Mouse (Mus musculus): ENCODE data around the gene Caln1. TPM values are rescaled to one million over a fixed set of nuclear protein-coding genes. Genes with fewer than 3 reads are reported as not detected.
"Not testable (repeated sequence)": the region's sequence is repeated elsewhere in the genome, so short reads cannot be mapped to it uniquely, and the experiment has no call there.

Gene Caln1
- polyA plus RNA-seq, 1 experiment from 2014 or later, result not detected

DNA sequence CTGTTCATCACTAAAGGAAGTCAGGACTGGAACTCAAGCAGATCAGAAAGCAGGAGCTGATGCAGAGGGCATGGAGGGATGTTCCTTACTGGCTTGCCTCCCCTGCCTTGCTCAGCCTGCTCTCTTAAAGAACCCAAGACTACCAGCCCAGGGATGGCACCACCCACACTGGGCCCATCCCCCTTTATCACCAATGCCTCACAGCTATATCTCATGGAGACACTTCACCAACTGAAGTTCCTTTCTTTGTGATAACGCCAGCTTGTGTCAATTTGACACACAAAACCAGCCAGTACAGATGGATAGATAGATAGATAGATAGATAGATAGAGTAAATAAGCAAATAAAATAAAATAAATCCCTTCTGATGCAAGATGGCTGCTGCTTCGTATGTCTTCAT is 276.9 kb downstream of the Caln1 start:
- H3K9ac ChIP-seq (replicated peaks; ENCODE audit: low read depth, low read length); H3K9me3 ChIP-seq (ENCODE audit: control insufficient read depth, low read depth, low read length); H3K27me3 ChIP-seq (ENCODE audit: control insufficient read depth, insufficient read depth, low read length); H3K4me3 ChIP-seq (ENCODE audit: low read depth, low read length); H3K36me3 ChIP-seq (ENCODE audit: control insufficient read depth, insufficient read depth, low read length); H3K4me2 ChIP-seq (replicated peaks; ENCODE audit: low read depth, low read length); H3K4me1 ChIP-seq (ENCODE audit: control insufficient read depth, insufficient read depth, low read length); ATAC-seq (ENCODE audit: insufficient number of reproducible peaks, insufficient read depth, low FRiP score, low read depth); H3K27ac ChIP-seq (ENCODE audit: low read length): not testable (repeated sequence)
- 77% methylated on average over 2 of the region's 2 CpGs for WGBS

- Histone ChIP-seq H3K4me3 (ENCODE audit: low read depth, low read length) (no peak overlapping the region), H3K9ac (replicated peaks; ENCODE audit: low read depth, low read length) (no peak overlapping the region), H3K27me3 (ENCODE audit: control insufficient read depth, insufficient read depth, low read length) (no peaks in the 10 kb centered on the region), H3K36me3 (ENCODE audit: control insufficient read depth, insufficient read depth, low read length) (no peaks in the 10 kb centered on the region), H3K4me2 (replicated peaks; ENCODE audit: low read depth, low read length) (no peak overlapping the region), H3K27ac (ENCODE audit: low read length) (no peak overlapping the region), H3K4me1 (ENCODE audit: control insufficient read depth, insufficient read depth, low read length) (no peaks in the 10 kb centered on the region), H3K9me3 (ENCODE audit: control insufficient read depth, low read depth, low read length) (no peaks in the 10 kb centered on the region)
- WGBS, result 78% methylated on average over 3 of the region's 3 CpGs
- no peak for ATAC-seq (ENCODE audit: insufficient number of reproducible peaks, insufficient read depth, low FRiP score, low read depth)
These were observed 288.9 kb downstream of the Caln1 start for GRCm38 (mm10) chr5:130658141-130658540.

GRCm38 (mm10) chr5:130666091-130666490 is 296.8 kb downstream of the Caln1 start:
- Histone ChIP-seq H3K36me3 (ENCODE audit: control insufficient read depth, insufficient read depth, low read length) (no peaks in the 10 kb centered on the region), H3K27me3 (ENCODE audit: control insufficient read depth, insufficient read depth, low read length) (no peaks in the 10 kb centered on the region), H3K4me1 (ENCODE audit: control insufficient read depth, insufficient read depth, low read length) (no peaks in the 10 kb centered on the region), H3K4me2 (replicated peaks; ENCODE audit: low read depth, low read length) (no peak overlapping the region), H3K9ac (replicated peaks; ENCODE audit: low read depth, low read length) (no peak overlapping the region), H3K27ac (ENCODE audit: low read length) (no peak overlapping the region), H3K9me3 (ENCODE audit: control insufficient read depth, low read depth, low read length) (no peaks in the 10 kb centered on the region), H3K4me3 (ENCODE audit: low read depth, low read length) (no peak overlapping the region)
- no peak for ATAC-seq (ENCODE audit: insufficient number of reproducible peaks, insufficient read depth, low FRiP score, low read depth)
- 85% methylated on average over 1 of the region's 1 CpGs for WGBS

DNA sequence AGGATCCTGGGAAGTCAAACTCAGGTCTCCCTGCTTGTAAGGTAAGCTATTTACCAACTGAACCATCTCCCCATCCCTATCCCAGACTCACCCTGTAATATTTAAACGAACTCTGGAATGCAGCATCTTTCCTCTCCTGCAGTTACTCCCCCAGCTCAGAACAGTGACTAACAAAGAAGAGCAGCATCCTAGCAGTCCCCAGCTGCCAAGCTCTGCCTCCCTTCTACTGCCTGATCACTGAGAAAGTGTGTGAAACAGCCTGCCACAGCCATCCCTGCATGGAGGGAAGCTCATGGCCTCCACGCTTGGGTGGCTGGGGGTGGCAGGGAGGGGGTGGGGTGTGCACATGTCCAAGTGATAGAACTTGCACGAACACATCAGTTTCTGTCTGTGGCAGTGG is 303.3 kb downstream of the Caln1 start:
- 46% methylated on average over 3 of the region's 3 CpGs for WGBS
- Histone ChIP-seq H3K27me3 (ENCODE audit: control insufficient read depth, insufficient read depth, low read length) (no peaks in the 10 kb centered on the region), H3K4me2 (replicated peaks; ENCODE audit: low read depth, low read length) (no peak overlapping the region), H3K9me3 (ENCODE audit: control insufficient read depth, low read depth, low read length) (no peaks in the 10 kb centered on the region), H3K4me1 (ENCODE audit: control insufficient read depth, insufficient read depth, low read length) (no peaks in the 10 kb centered on the region), H3K36me3 (ENCODE audit: control insufficient read depth, insufficient read depth, low read length) (no peaks in the 10 kb centered on the region), H3K27ac (ENCODE audit: low read length) (no peak overlapping the region), H3K4me3 (ENCODE audit: low read depth, low read length) (no peak overlapping the region), H3K9ac (replicated peaks; ENCODE audit: low read depth, low read length) (no peak overlapping the region)
- ATAC-seq (ENCODE audit: insufficient number of reproducible peaks, insufficient read depth, low FRiP score, low read depth), result no peak

GRCm38 (mm10) chr5:130673092-130673491 is 303.8 kb downstream of the Caln1 start:
- Histone ChIP-seq H3K4me3 (ENCODE audit: low read depth, low read length) (no peak overlapping the region), H3K27ac (ENCODE audit: low read length) (no peak overlapping the region), H3K36me3 (ENCODE audit: control insufficient read depth, insufficient read depth, low read length) (no peaks in the 10 kb centered on the region), H3K9ac (replicated peaks; ENCODE audit: low read depth, low read length) (no peak overlapping the region), H3K4me1 (ENCODE audit: control insufficient read depth, insufficient read depth, low read length) (no peaks in the 10 kb centered on the region), H3K27me3 (ENCODE audit: control insufficient read depth, insufficient read depth, low read length) (no peaks in the 10 kb centered on the region), H3K4me2 (replicated peaks; ENCODE audit: low read depth, low read length) (no peak overlapping the region), H3K9me3 (ENCODE audit: control insufficient read depth, low read depth, low read length) (no peaks in the 10 kb centered on the region)
- 74% methylated on average over 3 of the region's 3 CpGs for WGBS
- no peak for ATAC-seq (ENCODE audit: insufficient number of reproducible peaks, insufficient read depth, low FRiP score, low read depth)

DNA sequence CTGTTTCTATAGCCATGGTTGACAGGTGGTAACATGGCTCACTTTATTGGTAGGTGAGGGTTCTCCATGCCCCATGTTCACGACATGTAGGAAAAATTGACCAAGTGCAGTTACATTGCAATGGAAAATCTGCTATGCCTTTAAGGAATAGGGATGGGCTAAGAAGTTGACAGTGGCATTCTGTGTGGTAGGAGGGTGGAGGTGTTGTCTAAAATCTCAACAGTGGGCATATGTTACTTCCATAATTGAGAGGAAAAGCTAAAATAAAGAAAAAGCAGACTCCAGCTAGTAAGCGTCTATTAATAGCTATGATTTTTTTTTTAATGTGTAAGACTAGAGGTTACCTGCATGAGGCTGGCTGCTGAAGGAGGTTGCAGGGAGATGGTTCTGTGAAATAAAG is 308.6 kb downstream of the Caln1 start:
- Histone ChIP-seq H3K4me1 (ENCODE audit: control insufficient read depth, insufficient read depth, low read length) (no peaks in the 10 kb centered on the region), H3K36me3 (ENCODE audit: control insufficient read depth, insufficient read depth, low read length) (no peaks in the 10 kb centered on the region), H3K27me3 (ENCODE audit: control insufficient read depth, insufficient read depth, low read length) (no peaks in the 10 kb centered on the region), H3K9ac (replicated peaks; ENCODE audit: low read depth, low read length) (no peak overlapping the region), H3K27ac (ENCODE audit: low read length) (no peak overlapping the region), H3K4me2 (replicated peaks; ENCODE audit: low read depth, low read length) (no peak overlapping the region), H3K9me3 (ENCODE audit: control insufficient read depth, low read depth, low read length) (no peaks in the 10 kb centered on the region), H3K4me3 (ENCODE audit: low read depth, low read length) (no peak overlapping the region)
- ATAC-seq (ENCODE audit: insufficient number of reproducible peaks, insufficient read depth, low FRiP score, low read depth), result no peak
- 79% methylated on average over 2 of the region's 2 CpGs for WGBS

DNA sequence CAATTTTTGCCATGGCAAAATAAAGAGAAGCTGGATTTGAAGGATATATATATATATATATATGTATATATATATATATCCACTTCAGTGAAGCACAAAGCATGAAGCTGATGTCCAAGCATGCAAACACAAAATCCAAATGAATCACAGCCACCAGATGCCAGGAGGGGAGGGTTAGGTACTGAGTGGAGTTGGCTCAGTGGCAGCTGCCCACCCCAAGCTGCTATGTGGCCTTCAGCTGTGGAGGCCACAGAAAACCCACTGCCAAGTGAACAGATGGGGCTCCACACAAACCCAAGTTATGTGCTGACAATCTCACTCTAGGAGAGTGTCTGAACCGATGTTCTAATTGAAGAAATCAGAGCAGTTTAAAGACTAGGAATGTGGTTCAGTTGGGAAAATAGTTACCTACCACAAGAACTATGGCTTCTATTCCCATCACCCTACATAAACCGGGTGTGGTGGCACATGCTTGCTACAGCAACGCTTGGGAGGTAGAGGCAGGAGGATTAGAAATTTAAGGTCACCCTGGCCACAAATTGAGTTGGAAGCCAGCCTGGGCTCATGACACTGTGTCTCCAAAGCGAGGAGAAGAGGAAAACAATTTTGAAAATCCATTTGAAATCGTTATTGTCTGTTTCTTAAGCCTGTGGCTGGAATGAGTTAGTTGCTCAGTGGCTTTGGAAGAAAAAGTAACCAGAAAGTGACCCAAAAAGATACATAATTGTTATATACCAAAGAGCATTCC is 316.8 kb downstream of the Caln1 start:
- ATAC-seq (ENCODE audit: insufficient number of reproducible peaks, insufficient read depth, low FRiP score, low read depth), result no peak
- Histone ChIP-seq H3K36me3 (ENCODE audit: control insufficient read depth, insufficient read depth, low read length) (no peaks in the 10 kb centered on the region), H3K27ac (ENCODE audit: low read length) (no peak overlapping the region), H3K9ac (replicated peaks; ENCODE audit: low read depth, low read length) (no peak overlapping the region), H3K4me1 (ENCODE audit: control insufficient read depth, insufficient read depth, low read length) (no peaks in the 10 kb centered on the region), H3K9me3 (ENCODE audit: control insufficient read depth, low read depth, low read length) (no peaks in the 10 kb centered on the region), H3K4me3 (ENCODE audit: low read depth, low read length) (no peak overlapping the region), H3K4me2 (replicated peaks; ENCODE audit: low read depth, low read length) (no peak overlapping the region), H3K27me3 (ENCODE audit: control insufficient read depth, insufficient read depth, low read length) (no peaks in the 10 kb centered on the region)
- WGBS, result 85% methylated on average over 5 of the region's 5 CpGs

GRCm38 (mm10) chr5:130688385-130689138 is 319.3 kb downstream of the Caln1 start:
- Histone ChIP-seq H3K36me3 (ENCODE audit: control insufficient read depth, insufficient read depth, low read length) (no peaks in the 10 kb centered on the region), H3K9me3 (ENCODE audit: control insufficient read depth, low read depth, low read length) (no peaks in the 10 kb centered on the region), H3K4me2 (replicated peaks; ENCODE audit: low read depth, low read length) (no peak overlapping the region), H3K27ac (ENCODE audit: low read length) (no peak overlapping the region), H3K4me1 (ENCODE audit: control insufficient read depth, insufficient read depth, low read length) (no peaks in the 10 kb centered on the region), H3K4me3 (ENCODE audit: low read depth, low read length) (no peak overlapping the region), H3K27me3 (ENCODE audit: control insufficient read depth, insufficient read depth, low read length) (no peaks in the 10 kb centered on the region), H3K9ac (replicated peaks; ENCODE audit: low read depth, low read length) (no peak overlapping the region)
- WGBS, result 46% methylated on average over 16 of the region's 16 CpGs
- ATAC-seq (ENCODE audit: insufficient number of reproducible peaks, insufficient read depth, low FRiP score, low read depth), result no peak

Data from stomach, embryonic 14.5 days (tissue).